ENCODE assay signal across 10 mouse cellular contexts in genomic region chr16:23953189-23953958, GRCm38 (mm10). TPM values are rescaled to one million over a fixed set of nuclear protein-coding genes. Genes with fewer than 3 reads are reported as not detected.
DNase-seq lines count a peak whose midpoint lies in the region; ATAC-seq lines count a peak whose summit lies in the region.
"Had no signal": no experiment of that assay in that cellular context is flagged by ENCODE, and none has a peak within 500 bp of the region (broad histone marks: within the 10 kb centered on the region; RNA-seq: fewer than 3 reads in every experiment).

No protein-coding gene starts in this region.

- H3K27me3 ChIP-seq in heart, embryonic 11.5 days (ENCODE audit: control insufficient read depth, insufficient read depth, low read length): no peaks in the 10 kb centered on the region
- H3K27me3 ChIP-seq: limb, embryonic 12.5 days had no signal

- no peak for ATAC-seq in heart, embryonic 11.5 days (replicated peaks; ENCODE audit: insufficient number of reproducible peaks, low FRiP score, low TSS enrichment)
- peak; percentile 34 for ATAC-seq in megakaryocyte-erythroid progenitor cell, adult 5-6 weeks (replicated peaks; ENCODE audit: low FRiP score, low TSS enrichment, poor library complexity, severe bottlenecking)

- no peak overlapping the region for H3K9ac ChIP-seq in heart, embryonic 11.5 days (ENCODE audit: low read depth, low read length)
- H3K9ac ChIP-seq: limb, embryonic 12.5 days had no signal

- H3K9me3 ChIP-seq in heart, embryonic 11.5 days (replicated peaks; ENCODE audit: control insufficient read depth, low read length): no peaks in the 10 kb centered on the region
- H3K9me3 ChIP-seq: limb, embryonic 12.5 days had no signal

- peak; percentile 44 to 79 for DNase-seq in heart, adult 18-20 months
- peak; percentile 11 to 18 for DNase-seq in CD8-positive naive resting alpha-beta T cell, adult 2 months (ENCODE audit: low read depth in 2 of 2, low spot score in 2 of 2)
- DNase-seq in c-Kit-negative CD71-positive TER-119-positive erythroid progenitor cells, embryonic 14.5 days (ENCODE audit: low read depth, low spot score): peak; percentile 5
- DNase-seq in forelimb bud, embryonic 11.5 days (ENCODE audit: low read depth, low spot score): peak; percentile 67
- DNase-seq in large intestine, adult 2 months (ENCODE audit: low read depth, low spot score): peak; percentile 16
- peak; percentile 65 for DNase-seq in thymus, postnatal 14 days

- H3K4me1 ChIP-seq in heart, embryonic 11.5 days (ENCODE audit: control insufficient read depth, insufficient read depth, low read length): no peaks in the 10 kb centered on the region
- H3K4me1 ChIP-seq: limb, embryonic 12.5 days had no signal

- no peak overlapping the region for H3K4me2 ChIP-seq in heart, embryonic 11.5 days
- H3K4me2 ChIP-seq: limb, embryonic 12.5 days had no signal

- H3K27ac ChIP-seq in heart, embryonic 11.5 days (ENCODE audit: low read depth, low read length): no peak overlapping the region
- H3K27ac ChIP-seq: limb, embryonic 12.5 days had no signal

- H3K4me3 ChIP-seq in heart, embryonic 11.5 days (ENCODE audit: low read depth, low read length): no peak overlapping the region
- H3K4me3 ChIP-seq: limb, embryonic 12.5 days had no signal

- no peaks in the 10 kb centered on the region for H3K36me3 ChIP-seq in heart, embryonic 11.5 days (ENCODE audit: control insufficient read depth, insufficient read depth, low read length)
- H3K36me3 ChIP-seq: limb, embryonic 12.5 days had no signal

- WGBS in heart, embryonic 11.5 days (ENCODE audit: insufficient replicate concordance): 42% methylated on average over 11 of the region's 11 CpGs
- 56% methylated on average over 11 of the region's 11 CpGs for WGBS in large intestine, adult 2 months

RNA-seq across cellular contexts. Expression of gene Rtp2, which starts 21.2 kb away (rescaled TPM):
- total RNA-seq in heart, adult 18-20 months (2021): not detected
- polyA plus RNA-seq in heart, embryonic 11.5 days (2014; fragmentation: Nextera tagmentation; extraction: Ambion mirVana): not detected in 2 replicates
- not detected in 2 replicates for polyA plus RNA-seq in large intestine, adult 2 months (2012; rRNA removed)
- total RNA-seq in megakaryocyte-erythroid progenitor cell, adult 5-6 weeks (2014; fragmentation: Nextera tagmentation): not detected in 2 replicates
- not detected in 2 replicates for total RNA-seq in megakaryocyte-erythroid progenitor cell, adult 5-6 weeks (2017)
- total RNA-seq: adrenal gland, postnatal 4 days had no signal
- polyA plus RNA-seq: limb, embryonic 12.5 days had no signal

RNA-seq across cellular contexts. Expression of gene Gm37419, which starts 34.9 kb away (rescaled TPM):
- not detected for total RNA-seq in heart, adult 18-20 months (2021)
- polyA plus RNA-seq in heart, embryonic 11.5 days (2014; fragmentation: Nextera tagmentation; extraction: Ambion mirVana): not detected in 2 replicates
- polyA plus RNA-seq in large intestine, adult 2 months (2012; rRNA removed): not detected in 2 replicates
- not detected in 2 replicates for total RNA-seq in megakaryocyte-erythroid progenitor cell, adult 5-6 weeks (2014; fragmentation: Nextera tagmentation)
- not detected in 2 replicates for total RNA-seq in megakaryocyte-erythroid progenitor cell, adult 5-6 weeks (2017)
- total RNA-seq: adrenal gland, postnatal 4 days had no signal
- polyA plus RNA-seq: limb, embryonic 12.5 days had no signal

RNA-seq across cellular contexts. Expression of gene Bcl6, which starts 35.3 kb away (rescaled TPM):
- 10 to 100 TPM; 21.2 to 24.4 TPM for total RNA-seq in heart, adult 18-20 months (2021)
- 0.27 and 0.40 TPM in 2 replicates for polyA plus RNA-seq in heart, embryonic 11.5 days (2014; fragmentation: Nextera tagmentation; extraction: Ambion mirVana)
- 8.7 and 11.4 TPM in 2 replicates for polyA plus RNA-seq in large intestine, adult 2 months (2012; rRNA removed)
- total RNA-seq in megakaryocyte-erythroid progenitor cell, adult 5-6 weeks (2014; fragmentation: Nextera tagmentation): 1.2 TPM in 1 of 2 replicates, not detected in the other
- 0.61 and 1.3 TPM in 2 replicates for total RNA-seq in megakaryocyte-erythroid progenitor cell, adult 5-6 weeks (2017)

Comparison
In these comparisons a context has a peak if more than half of its experiments do, and no peak if none do; other contexts are left out.
1. DNase-seq: peak in every context shown above with its lines; median percentile 67 in forelimb bud, embryonic 11.5 days; 65 in thymus, postnatal 14 days; 62 in heart, adult 18-20 months; 16 in large intestine, adult 2 months; 14 in CD8-positive naive resting alpha-beta T cell, adult 2 months; 5 in c-Kit-negative CD71-positive TER-119-positive erythroid progenitor cells, embryonic 14.5 days.
2. RNA of gene Bcl6, which starts 35.3 kb away (total RNA-seq): 21.2 to 24.4 TPM in heart, adult 18-20 months; 0.61 to 1.3 TPM in megakaryocyte-erythroid progenitor cell, adult 5-6 weeks; every median in the first group is over 4 times any median in the second.